Mouse (Mus musculus) heart, adult 8-10 months (tissue): Measurements from ENCODE around the gene Klhl22. TPM values are rescaled to one million over a fixed set of nuclear protein-coding genes. Genes with fewer than 3 reads are reported as not detected.

Experiments used
- DNase-seq: peaks from one replicate; pipeline ENCODE4 v3.0.0; 2022; ENCODE audit warnings: low spot score
- total RNA-seq, 4 experiments: library from RNA; stranded (reverse); gene quantifications; 2 replicates each; pipeline ENCODE4 v1.2.4; 2022

Gene Klhl22
- total RNA-seq, 4 experiments from 2014 or later = 18.8 to 23.0 (median 19.4) TPM

- DNase-seq = no peak
Measured at GRCm38 (mm10) chr16:17802456-17802838, 43.0 kb downstream of the Klhl22 start.

DNA sequence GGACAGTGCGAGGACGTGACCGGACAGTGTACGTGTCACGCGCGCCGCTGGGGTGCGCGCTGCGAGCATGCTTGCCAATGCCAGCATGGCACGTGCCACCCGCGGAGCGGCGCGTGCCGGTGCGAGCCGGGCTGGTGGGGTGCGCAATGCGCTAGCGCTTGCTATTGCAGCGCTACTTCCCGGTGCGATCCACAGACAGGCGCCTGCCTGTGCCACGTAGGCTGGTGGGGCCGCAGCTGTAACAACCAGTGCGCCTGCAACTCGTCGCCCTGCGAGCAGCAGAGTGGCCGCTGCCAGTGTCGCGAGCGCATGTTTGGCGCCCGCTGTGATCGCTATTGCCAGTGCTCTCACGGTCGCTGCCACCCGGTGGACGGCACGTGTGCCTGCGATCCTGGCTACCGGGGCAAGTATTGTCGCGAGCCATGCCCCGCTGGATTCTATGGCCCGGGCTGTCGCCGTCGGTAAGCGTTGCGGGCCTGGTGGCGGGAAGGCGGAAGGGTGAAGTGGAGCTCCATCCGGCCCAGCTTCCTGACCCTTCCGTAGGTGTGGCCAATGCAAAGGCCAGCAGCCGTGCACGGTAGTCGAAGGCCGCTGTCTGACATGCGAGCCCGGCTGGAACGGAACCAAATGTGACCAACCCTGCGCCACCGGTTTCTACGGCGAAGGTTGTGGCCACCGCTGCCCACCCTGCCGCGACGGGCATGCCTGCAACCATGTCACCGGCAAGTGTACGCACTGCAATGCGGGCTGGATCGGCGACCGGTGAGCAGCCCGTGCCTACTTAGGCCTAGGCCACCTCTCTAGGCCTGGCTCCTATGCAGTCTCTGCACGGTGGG lies 43.6 kb downstream of the Klhl22 start:
- no peak for DNase-seq

DNA sequence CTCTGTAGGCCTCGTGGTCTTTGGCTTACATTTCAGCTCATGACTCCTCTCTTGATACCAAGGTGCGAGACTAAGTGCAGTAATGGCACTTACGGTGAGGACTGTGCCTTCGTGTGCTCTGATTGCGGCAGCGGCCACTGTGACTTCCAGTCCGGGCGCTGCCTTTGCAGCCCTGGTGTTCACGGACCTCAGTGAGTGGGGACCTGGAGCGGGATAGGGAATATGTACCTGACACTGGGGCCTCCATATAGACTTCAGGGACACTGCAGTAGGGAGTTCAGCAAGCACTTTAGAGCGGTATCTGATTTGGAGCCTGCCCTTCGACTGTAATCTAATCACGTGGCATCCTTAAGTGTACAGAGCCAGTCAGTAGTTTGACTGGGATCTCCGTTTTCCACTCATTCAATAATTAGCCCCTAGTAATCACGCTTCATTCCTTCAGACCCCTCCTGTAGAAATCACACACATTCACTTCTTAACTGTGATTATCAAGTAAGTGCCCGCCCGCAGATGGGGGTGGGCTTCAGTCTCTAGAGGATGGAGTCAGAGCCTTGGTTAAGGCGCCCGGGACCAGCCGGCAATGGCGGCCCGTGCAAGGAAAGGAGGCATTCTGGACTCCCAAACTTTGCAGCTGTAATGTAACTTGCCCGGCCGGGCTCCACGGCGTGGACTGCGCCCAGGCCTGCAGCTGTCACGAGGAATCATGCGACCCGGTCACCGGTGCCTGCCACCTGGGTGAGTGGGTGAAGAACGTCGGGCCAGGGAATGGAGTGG lies 44.4 kb downstream of the Klhl22 start:
- DNase-seq = no peak

GRCm38 (mm10) chr16:17804449-17804912 lies 45.1 kb downstream of the Klhl22 start:
- DNase-seq = no peak

- no peak for DNase-seq
Measured at GRCm38 (mm10) chr16:17804982-17805381, 45.6 kb downstream of the Klhl22 start.

GRCm38 (mm10) chr16:17806581-17807191 lies 47.3 kb downstream of the Klhl22 start:
- no peak for DNase-seq

DNA sequence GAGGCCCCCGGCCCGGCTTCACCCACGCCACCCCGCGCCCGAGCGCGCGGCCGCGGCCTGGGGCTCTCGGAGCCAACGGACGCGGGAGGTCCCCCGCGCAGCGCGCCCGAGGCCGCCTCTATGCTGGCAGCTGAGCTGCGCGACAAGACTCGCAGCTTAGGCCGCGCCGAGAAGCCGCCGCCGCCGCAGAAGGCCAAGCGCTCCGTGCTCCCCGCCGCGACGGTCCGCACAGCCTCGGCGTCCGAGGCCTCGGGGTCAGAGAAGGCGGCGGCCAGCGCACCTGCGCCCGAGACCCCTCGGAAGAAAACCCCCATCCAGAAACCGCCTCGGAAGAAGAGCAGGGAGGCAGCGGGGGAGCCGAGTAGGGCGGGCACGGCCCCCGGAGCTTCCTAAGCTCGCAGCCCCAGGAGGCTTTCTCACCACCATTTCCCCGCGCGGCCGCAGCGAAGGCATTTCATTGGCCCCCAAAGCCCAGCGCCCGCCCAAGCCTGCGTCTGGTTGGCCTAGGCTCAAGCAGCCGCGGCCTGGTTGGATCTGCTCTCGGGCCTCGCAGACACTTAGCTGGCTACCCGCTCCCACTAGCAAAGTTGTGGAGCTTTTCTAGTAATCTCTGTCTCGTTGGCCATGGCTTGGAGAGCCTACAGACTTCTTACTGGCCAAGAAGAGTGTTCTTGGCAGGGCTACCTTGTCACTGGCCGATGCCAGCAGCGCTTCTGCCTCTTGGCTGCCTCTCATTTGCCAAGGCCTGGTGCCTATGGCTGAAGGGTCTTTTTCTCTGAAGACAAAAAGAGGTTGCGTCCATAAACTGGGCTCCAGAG lies 48.0 kb downstream of the Klhl22 start:
- peak; percentile 80 for DNase-seq

- no peak for DNase-seq
Measured at GRCm38 (mm10) chr16:17809125-17809524, 49.7 kb downstream of the Klhl22 start.

DNA sequence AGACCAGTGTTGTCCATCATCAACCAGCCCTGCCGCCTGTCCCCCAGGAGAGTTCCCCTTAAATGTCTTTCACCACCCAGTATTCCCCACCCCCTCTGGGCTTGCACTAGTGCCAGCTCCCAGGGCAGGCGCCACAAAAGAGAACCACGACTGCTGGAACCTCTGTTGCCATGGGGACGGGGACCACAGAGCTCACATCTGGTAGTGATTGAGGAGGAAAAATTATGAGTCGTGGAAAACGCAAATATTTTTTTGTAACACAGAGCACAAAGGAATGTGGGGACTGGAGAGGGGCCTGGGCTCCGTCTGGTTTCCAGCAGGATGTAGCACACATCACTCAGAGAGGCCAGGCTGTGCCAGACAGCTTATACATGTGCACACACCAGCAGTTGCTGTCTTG lies 50.3 kb downstream of the Klhl22 start:
- no peak for DNase-seq

DNA sequence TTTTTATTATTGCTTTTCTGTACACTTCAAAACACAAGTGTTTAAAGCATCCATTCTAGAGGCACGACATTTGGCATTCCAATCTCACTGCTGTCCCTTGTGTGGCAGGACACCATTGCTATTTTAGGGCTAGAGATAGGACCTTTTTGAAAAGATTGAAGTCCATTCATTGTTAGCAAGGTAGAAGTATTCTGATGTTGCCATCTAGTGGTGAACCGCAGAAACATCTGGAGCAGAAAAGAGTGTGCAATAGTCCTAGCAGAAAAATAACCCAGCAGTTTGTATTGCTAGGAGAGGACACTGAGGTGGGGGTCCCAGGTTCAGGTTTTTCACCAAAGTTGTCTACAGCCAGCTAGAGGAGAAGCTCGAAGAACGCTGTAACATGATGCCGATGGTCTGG lies 52.7 kb downstream of the Klhl22 start:
- DNase-seq = peak; percentile 69

DNA sequence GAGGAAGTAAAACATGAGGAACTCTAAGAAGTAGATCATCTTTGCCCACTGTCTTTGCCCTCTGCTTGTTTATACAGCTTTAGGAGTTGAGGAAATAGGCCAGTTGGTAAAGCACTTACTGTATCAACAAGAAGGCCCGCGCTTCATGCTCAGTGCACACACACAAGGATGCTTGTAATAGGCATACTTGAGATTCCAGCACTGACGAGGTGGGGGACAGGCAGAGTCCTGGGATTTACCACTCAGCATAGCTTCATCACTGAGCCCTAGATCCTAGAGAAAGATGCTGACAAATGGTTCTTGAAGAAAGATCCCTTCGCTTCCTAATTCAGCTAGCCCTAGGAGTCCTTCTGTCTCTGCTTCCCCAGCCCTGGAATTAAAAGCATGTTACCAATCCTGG lies 53.8 kb downstream of the Klhl22 start:
- no peak for DNase-seq

DNA sequence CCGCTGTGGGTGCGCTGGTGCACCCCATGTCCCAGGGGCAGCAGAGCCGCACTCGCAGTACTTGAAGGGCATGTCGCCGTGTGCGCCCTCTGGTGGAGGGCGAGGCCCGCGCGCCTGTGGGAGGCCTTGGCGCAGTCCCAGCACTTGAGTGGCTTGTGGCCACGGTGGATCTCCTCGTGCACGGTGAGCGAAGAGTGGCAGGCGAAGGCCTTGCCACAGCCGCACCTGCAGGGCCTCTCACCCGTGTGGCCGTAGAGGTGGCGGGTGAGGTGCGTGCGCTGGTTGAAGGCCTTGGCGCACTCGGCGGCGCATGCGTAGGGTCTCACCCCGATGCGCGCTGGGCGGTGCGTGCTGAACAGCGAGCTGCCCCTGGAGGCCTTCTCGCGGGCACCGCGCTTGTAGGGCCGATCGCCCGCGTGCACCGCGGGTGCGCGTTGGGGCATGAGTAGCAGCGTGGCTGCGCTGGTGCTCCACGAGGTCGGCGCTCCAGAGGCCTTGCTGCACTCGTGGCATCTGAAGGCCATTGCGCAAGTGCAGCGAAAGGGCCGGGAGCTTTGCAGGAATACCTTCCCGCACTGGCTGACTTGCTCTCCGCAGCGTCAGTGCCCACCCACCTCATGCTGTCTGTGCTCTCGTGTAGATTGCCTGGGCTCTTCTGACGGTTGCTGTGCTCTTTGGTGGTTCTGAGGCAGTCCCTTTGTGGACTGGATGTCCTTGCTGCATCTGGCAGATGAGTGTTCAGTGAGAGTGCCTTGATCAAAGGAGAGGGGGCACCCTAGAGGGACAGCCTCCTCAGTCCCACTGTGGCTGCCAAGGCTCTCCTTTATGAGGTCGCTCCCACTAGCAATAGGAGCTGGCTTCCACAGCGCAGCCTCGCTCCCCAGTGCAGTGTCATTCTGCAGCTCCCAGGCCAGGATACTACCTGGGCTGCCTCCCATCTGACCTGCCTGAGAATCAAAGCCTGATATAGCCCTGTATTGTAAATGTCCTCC lies 56.3 kb downstream of the Klhl22 start:
- no peak for DNase-seq

GRCm38 (mm10) chr16:17816528-17816927 lies 57.1 kb downstream of the Klhl22 start:
- no peak for DNase-seq

DNA sequence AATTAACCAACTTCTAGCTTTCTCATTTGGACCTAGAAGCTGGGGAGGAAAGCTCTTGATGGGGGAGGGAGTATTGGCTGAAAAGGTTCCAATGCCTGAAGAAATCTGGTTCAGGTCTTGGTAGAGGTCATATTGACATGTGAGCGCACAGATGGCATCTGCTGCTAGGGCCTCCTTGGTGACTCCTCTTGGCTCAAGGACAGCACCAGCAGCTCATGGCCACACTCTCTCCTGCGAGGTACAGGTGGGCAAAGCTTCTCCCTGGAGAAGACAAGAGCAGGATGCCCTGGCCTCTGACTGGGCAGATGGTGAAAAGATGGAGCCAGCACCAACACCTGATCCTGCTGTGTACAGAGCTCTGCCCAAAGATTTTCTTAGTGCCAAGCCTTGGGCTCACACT lies 67.1 kb downstream of the Klhl22 start:
- DNase-seq = no peak

DNA sequence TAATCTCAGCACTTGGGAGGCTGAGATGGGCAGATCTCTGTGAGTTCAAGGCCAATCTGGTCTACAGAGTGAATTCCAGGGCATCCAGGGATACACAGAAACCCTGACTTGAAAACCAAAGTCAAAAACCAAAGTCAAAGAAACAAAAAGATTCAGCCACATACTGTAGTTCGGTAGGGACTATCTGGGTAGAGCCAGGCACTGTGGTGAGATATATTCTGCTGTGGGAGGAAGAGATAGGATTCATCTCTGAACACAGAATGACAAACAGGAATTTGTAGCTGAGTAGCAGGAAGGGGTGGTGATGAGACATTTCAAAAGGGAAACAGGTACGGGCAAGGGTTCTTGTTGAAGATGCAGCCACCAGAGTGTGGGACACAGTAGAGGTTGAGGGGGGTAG lies 68.8 kb downstream of the Klhl22 start:
- no peak for DNase-seq

- no peak for DNase-seq
Measured at GRCm38 (mm10) chr16:17828867-17829266, 69.4 kb downstream of the Klhl22 start.

DNA sequence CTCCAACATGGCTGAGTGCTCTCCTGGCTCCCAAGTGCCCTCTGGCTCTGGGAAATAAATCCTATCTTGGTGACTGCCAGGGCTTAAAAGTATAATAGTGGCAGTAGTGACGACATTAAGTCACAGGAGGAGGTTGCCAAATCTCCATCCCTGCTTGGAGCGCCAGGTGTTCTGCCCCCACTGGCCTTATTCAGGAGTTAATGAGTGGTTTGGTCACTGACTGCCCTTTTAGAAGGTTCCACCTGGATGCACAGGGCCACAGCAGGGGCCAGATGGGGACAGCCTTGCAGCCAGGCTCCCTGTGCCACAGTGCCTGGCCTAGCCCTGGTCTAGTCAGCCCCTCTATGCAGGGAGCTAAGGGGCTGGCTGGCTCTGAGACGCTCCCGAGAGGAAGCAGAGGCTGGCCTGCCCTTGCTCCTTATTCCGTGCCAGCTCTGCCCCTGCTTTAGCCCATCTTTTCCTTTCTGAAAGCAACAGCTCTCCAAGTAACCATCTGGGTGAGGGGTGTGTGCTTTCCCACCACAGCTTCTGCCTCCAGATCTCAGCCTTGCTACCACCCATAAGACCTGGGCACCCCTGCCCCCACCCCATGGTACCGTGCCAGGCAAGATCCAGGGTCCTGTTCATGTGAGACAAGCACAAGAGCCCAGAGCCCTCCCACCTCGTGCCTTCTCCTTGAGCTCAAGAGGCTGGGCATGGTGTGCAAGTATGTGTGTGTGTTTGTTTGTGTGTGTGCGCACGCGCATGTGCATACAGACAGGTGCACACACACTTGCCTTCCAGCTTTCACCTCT lies 71.2 kb downstream of the Klhl22 start:
- DNase-seq = no peak

DNA sequence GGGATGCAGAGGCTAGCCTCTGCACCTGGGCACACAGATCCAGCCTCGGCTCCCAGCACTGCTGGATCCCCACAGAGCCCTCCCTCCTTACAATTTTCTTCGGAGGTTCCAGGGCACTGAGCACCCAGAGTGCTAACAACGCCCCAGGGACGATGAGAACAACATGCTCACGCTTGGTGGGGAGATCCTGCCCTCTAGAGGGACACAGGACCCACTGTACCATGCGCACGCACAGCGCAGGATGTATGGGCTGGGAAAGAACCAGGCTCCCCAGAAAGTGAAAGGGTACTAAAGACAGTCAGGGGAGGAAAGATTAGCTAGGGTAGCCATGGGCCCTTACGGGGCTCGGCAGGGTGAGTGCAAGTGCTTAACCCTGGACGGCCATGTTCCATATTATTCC lies 72.4 kb downstream of the Klhl22 start:
- DNase-seq = no peak

GRCm38 (mm10) chr16:17832821-17833220 lies 73.4 kb downstream of the Klhl22 start, which contains the start of gene B830017H08Rik:
Gene B830017H08Rik (plus strand): TSS chr16:17833121.
- DNase-seq = no peak
